Mouse (Mus musculus): ENCODE data around the gene Zfp558.

DNA sequence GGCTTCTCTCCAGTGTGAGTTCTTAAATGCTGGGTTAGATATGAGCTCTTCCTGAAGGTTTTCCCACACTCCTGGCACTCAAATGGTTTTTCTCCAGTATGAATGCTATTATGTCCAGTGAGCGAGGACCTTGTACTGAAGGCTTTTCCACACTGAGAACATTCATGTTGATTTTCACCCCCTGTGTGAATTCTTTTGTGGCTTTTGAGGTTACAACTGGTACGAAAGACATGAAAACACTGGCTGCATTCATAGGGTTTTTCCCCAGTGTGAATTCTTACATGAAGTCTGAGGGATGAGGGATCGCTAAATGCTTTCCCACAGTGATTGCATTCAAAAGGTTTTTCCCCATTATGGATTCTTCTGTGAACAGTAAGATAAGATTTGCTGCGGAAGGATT is 21.5 kb downstream of the Zfp558 start:
- TF ChIP-seq POLR2A (IDR thresholded peaks at IDR 0.05; ENCODE audit: low read depth, low read length), result no peak
- no peak for TF ChIP-seq CTCF (IDR thresholded peaks at IDR 0.05; ENCODE audit: extremely low read depth, insufficient read depth, insufficient read length, insufficient replicate concordance)
